Mouse (Mus musculus): ENCODE measurements around the gene Pde4b. TPM values are rescaled to one million over a fixed set of nuclear protein-coding genes. Genes with fewer than 3 reads are reported as not detected.

Gene Pde4b
- total and polyA plus RNA-seq, 2 experiments from 2014 or later = 49.7 to 76.2 TPM

GRCm38 (mm10) chr4:102512940-102513339, 425.6 kb downstream of the Pde4b start:
- H3K9me3 ChIP-seq (ENCODE audit: low read length) = no peaks in the 10 kb centered on the region
- ATAC-seq (no peak), DNase-seq (no peak)
- no peak for TF ChIP-seq CTCF (IDR thresholded peaks at IDR 0.05; ENCODE audit: low read depth)
- no peak overlapping the region for H3K9ac ChIP-seq
- H3K27ac ChIP-seq (ENCODE audit: low read depth, low read length) = no peak overlapping the region
- H3K4me2 ChIP-seq (ENCODE audit: low read depth) = no peak overlapping the region
- no peak overlapping the region for H3K4me3 ChIP-seq (ENCODE audit: low read depth, low read length)
- peaks cover 5% of the 10 kb centered on the region; the same call in 1 of the 2 replicates for H3K4me1 ChIP-seq (ENCODE audit: insufficient read depth)
- 88% methylated on average over 7 of the region's 7 CpGs for WGBS
- no peaks in the 10 kb centered on the region for H3K27me3 ChIP-seq (ENCODE audit: insufficient read depth, low read length)
- no peaks in the 10 kb centered on the region for H3K36me3 ChIP-seq (ENCODE audit: insufficient read depth)

GRCm38 (mm10) chr4:102513514-102513913, 426.2 kb downstream of the Pde4b start:
- no peak overlapping the region for H3K9ac ChIP-seq
- WGBS = 55% methylated on average over 5 of the region's 5 CpGs

GRCm38 (mm10) chr4:102514972-102515835, 427.9 kb downstream of the Pde4b start:
- Histone ChIP-seq H3K4me1 (ENCODE audit: insufficient read depth) (peaks cover 5% of the 10 kb centered on the region; the same call in 1 of the 2 replicates), H3K27ac (ENCODE audit: low read depth, low read length) (no peak overlapping the region), H3K36me3 (ENCODE audit: insufficient read depth) (no peaks in the 10 kb centered on the region), H3K27me3 (ENCODE audit: insufficient read depth, low read length) (no peaks in the 10 kb centered on the region), H3K4me2 (ENCODE audit: low read depth) (no peak overlapping the region), H3K9me3 (ENCODE audit: low read length) (no peaks in the 10 kb centered on the region), H3K4me3 (ENCODE audit: low read depth, low read length) (no peak overlapping the region), H3K9ac (no peak overlapping the region)
- DNase-seq (no peak), ATAC-seq (no peak)
- 73% methylated on average over 3 of the region's 3 CpGs for WGBS
- TF ChIP-seq CTCF (IDR thresholded peaks at IDR 0.05; ENCODE audit: low read depth) = no peak

More at GRCm38 (mm10) chr4:102513514-102513913, 426.2 kb downstream of the Pde4b start:
- H3K4me1 ChIP-seq (ENCODE audit: insufficient read depth) = peaks cover 5% of the 10 kb centered on the region; the same call in 1 of the 2 replicates
- no peak overlapping the region for H3K4me3 ChIP-seq (ENCODE audit: low read depth, low read length)
- H3K27ac ChIP-seq (ENCODE audit: low read depth, low read length) = no peak overlapping the region
- no peaks in the 10 kb centered on the region for H3K27me3 ChIP-seq (ENCODE audit: insufficient read depth, low read length)
- ATAC-seq (no peak), DNase-seq (no peak)
- TF ChIP-seq CTCF (IDR thresholded peaks at IDR 0.05; ENCODE audit: low read depth) = no peak
- no peaks in the 10 kb centered on the region for H3K36me3 ChIP-seq (ENCODE audit: insufficient read depth)
- no peaks in the 10 kb centered on the region for H3K9me3 ChIP-seq (ENCODE audit: low read length)
- no peak overlapping the region for H3K4me2 ChIP-seq (ENCODE audit: low read depth)

- Histone ChIP-seq H3K4me3 (ENCODE audit: low read depth, low read length) (no peak overlapping the region), H3K4me1 (ENCODE audit: insufficient read depth) (peaks cover 3% of the 10 kb centered on the region; the same call in 1 of the 2 replicates), H3K9ac (no peak overlapping the region), H3K9me3 (ENCODE audit: low read length) (no peaks in the 10 kb centered on the region), H3K27me3 (ENCODE audit: insufficient read depth, low read length) (no peaks in the 10 kb centered on the region), H3K4me2 (ENCODE audit: low read depth) (no peak overlapping the region), H3K27ac (ENCODE audit: low read depth, low read length) (no peak overlapping the region), H3K36me3 (ENCODE audit: insufficient read depth) (no peaks in the 10 kb centered on the region)
- WGBS = 58% methylated on average over 4 of the region's 4 CpGs
- TF ChIP-seq CTCF (IDR thresholded peaks at IDR 0.05; ENCODE audit: low read depth) = no peak
- DNase-seq (no peak), ATAC-seq (no peak)
Measured at GRCm38 (mm10) chr4:102516395-102516794, 429.1 kb downstream of the Pde4b start.

GRCm38 (mm10) chr4:102516982-102517630, 429.8 kb downstream of the Pde4b start:
- H3K27ac ChIP-seq (ENCODE audit: low read depth, low read length) = no peak overlapping the region
- no peaks in the 10 kb centered on the region for H3K27me3 ChIP-seq (ENCODE audit: insufficient read depth, low read length)
- H3K9me3 ChIP-seq (ENCODE audit: low read length) = no peaks in the 10 kb centered on the region
- H3K36me3 ChIP-seq (ENCODE audit: insufficient read depth) = no peaks in the 10 kb centered on the region
- DNase-seq (no peak), ATAC-seq (no peak)
- TF ChIP-seq CTCF (IDR thresholded peaks at IDR 0.05; ENCODE audit: low read depth) = no peak
- WGBS = 49% methylated on average over 7 of the region's 7 CpGs
- H3K9ac ChIP-seq = no peak overlapping the region
- no peaks in the 10 kb centered on the region for H3K4me1 ChIP-seq (ENCODE audit: insufficient read depth)
- no peak overlapping the region for H3K4me3 ChIP-seq (ENCODE audit: low read depth, low read length)
- no peak overlapping the region for H3K4me2 ChIP-seq (ENCODE audit: low read depth)

- Histone ChIP-seq H3K27ac (ENCODE audit: low read depth, low read length) (no peak overlapping the region), H3K9me3 (ENCODE audit: low read length) (no peaks in the 10 kb centered on the region), H3K4me2 (ENCODE audit: low read depth) (no peak overlapping the region), H3K36me3 (ENCODE audit: insufficient read depth) (no peaks in the 10 kb centered on the region), H3K9ac (no peak overlapping the region), H3K4me1 (ENCODE audit: insufficient read depth) (no peaks in the 10 kb centered on the region), H3K4me3 (ENCODE audit: low read depth, low read length) (no peak overlapping the region), H3K27me3 (ENCODE audit: insufficient read depth, low read length) (no peaks in the 10 kb centered on the region)
- whole genome bisulfite sequencing = 72% methylated on average over 2 of the region's 2 CpGs
- DNase-seq (no peak), ATAC-seq (no peak)
- no peak for TF ChIP-seq CTCF (IDR thresholded peaks at IDR 0.05; ENCODE audit: low read depth)
Measured at GRCm38 (mm10) chr4:102517653-102518052, 430.3 kb downstream of the Pde4b start.

GRCm38 (mm10) chr4:102518341-102518740, 431.0 kb downstream of the Pde4b start:
- ATAC-seq (no peak), DNase-seq (no peak)
- H3K9ac ChIP-seq = no peak overlapping the region
- H3K27ac ChIP-seq (ENCODE audit: low read depth, low read length) = no peak overlapping the region
- no peaks in the 10 kb centered on the region for H3K9me3 ChIP-seq (ENCODE audit: low read length)
- H3K4me1 ChIP-seq (ENCODE audit: insufficient read depth) = no peaks in the 10 kb centered on the region
- no peak overlapping the region for H3K4me3 ChIP-seq (ENCODE audit: low read depth, low read length)
- no peaks in the 10 kb centered on the region for H3K27me3 ChIP-seq (ENCODE audit: insufficient read depth, low read length)
- no peak overlapping the region for H3K4me2 ChIP-seq (ENCODE audit: low read depth)
- H3K36me3 ChIP-seq (ENCODE audit: insufficient read depth) = no peaks in the 10 kb centered on the region
- 90% methylated on average over 2 of the region's 2 CpGs for WGBS
- TF ChIP-seq CTCF (IDR thresholded peaks at IDR 0.05; ENCODE audit: low read depth) = no peak
